Mouse (Mus musculus): ENCODE data around the gene Rasal2.

GRCm38 (mm10) chr1:157435926-157436325 is 23.5 kb upstream of the Rasal2 start:
- TF ChIP-seq USF1 (IDR thresholded peaks at IDR 0.05; ENCODE audit: low read depth) (no peak), MYOG (IDR thresholded peaks at IDR 0.05; ENCODE audit: control insufficient read depth in 1 of 3, insufficient read depth in 1 of 3, insufficient read length in 2 of 3, low read depth in 2 of 3) (no peak), POLR2A (IDR thresholded peaks at IDR 0.05; ENCODE audit: insufficient read length, low read depth) (no peak), POLR2AphosphoS2 (IDR thresholded peaks at IDR 0.05; ENCODE audit: insufficient read length, low read depth) (no peak), MAX (IDR thresholded peaks at IDR 0.05; ENCODE audit: low read depth) (no peak), E2F4 (IDR thresholded peaks at IDR 0.05; ENCODE audit: insufficient read depth) (no peak)

All from myocyte (in vitro differentiated cells).